Mouse (Mus musculus) heart, embryonic 12.5 days (tissue): ENCODE results near the gene Ftsj1. TPM values are rescaled to one million over a fixed set of nuclear protein-coding genes. Genes with fewer than 3 reads are reported as not detected.

ENCODE experiments used
- ATAC-seq: fragments of 200-750 bp; cut with Nextera tagmentation; 2 replicates; pipeline ENCODE4 v1.8.0; 2017; ENCODE audit warnings: moderate TSS enrichment, moderate library complexity; ENCODE audit not compliant: insufficient number of reproducible peaks, low FRiP score
- H3K27ac ChIP-seq: fragments of 300-500 bp; sonication (generic); 2 replicates; pipeline ENCODE4 v1.5.1; 2016; ENCODE audit warnings: mild to moderate bottlenecking, moderate library complexity; ENCODE audit not compliant: poor library complexity, severe bottlenecking
- H3K27me3 ChIP-seq: fragments of 300-500 bp; sonication (generic); replicated peaks from 2 replicates; pipeline ENCODE4 v1.6.1; 2016; ENCODE audit warnings: mild to moderate bottlenecking, moderate library complexity
- H3K36me3 ChIP-seq: fragments of 300-500 bp; sonication (generic); 2 replicates; pipeline ENCODE4 v1.6.1; 2016; ENCODE audit warnings: mild to moderate bottlenecking, moderate library complexity
- H3K4me1 ChIP-seq: fragments of 300-500 bp; sonication (generic); replicated peaks from 2 replicates; pipeline ENCODE4 v1.6.1; 2016; ENCODE audit warnings: mild to moderate bottlenecking
- H3K4me2 ChIP-seq: fragments of 300-500 bp; sonication (generic); 2 replicates; pipeline ENCODE4 v1.6.1; 2016; ENCODE audit warnings: mild to moderate bottlenecking, moderate library complexity
- H3K4me3 ChIP-seq: fragments of 300-500 bp; sonication (generic); 2 replicates; pipeline ENCODE4 v1.5.1; 2016; ENCODE audit warnings: mild to moderate bottlenecking
- H3K9ac ChIP-seq: fragments of 300-500 bp; sonication (generic); 2 replicates; pipeline ENCODE4 v1.6.1; 2016; ENCODE audit warnings: mild to moderate bottlenecking, moderate library complexity
- H3K9me3 ChIP-seq: fragments of 300-500 bp; sonication (generic); replicated peaks from 2 replicates; pipeline ENCODE4 v1.6.1; 2016; ENCODE audit warnings: mild to moderate bottlenecking, moderate library complexity
- WGBS: fragments of 180-500 bp; shearing (Covaris S2); methylation state at CpG from one replicate; pipeline ENCODE4 v1.1.7; 2016; 5-methylcytosine and 5-hydroxymethylcytosine counted together
- polyA plus RNA-seq: library from polyadenylated mRNA; unstranded; fragments of >200 nt; fragmentation: Nextera tagmentation; extraction: Ambion mirVana; gene quantifications from 2 replicates; pipeline ENCODE4 v1.2.1, GENCODE M21; 2016

Gene Ftsj1
- polyA plus RNA-seq, 1 experiment from 2014 or later, result 24.8 TPM

GRCm38 (mm10) chrX:8218114-8218513 lies 34.1 kb downstream of the Ftsj1 start:
- ATAC-seq, result no peak
- WGBS, result 28% methylated on average over 2 of the region's 2 CpGs
- Histone ChIP-seq H3K36me3 (no peaks in the 10 kb centered on the region), H3K4me2 (no peak overlapping the region), H3K9ac (no peak overlapping the region), H3K27ac (no peak overlapping the region), H3K4me3 (no peak overlapping the region), H3K4me1 (no peaks in the 10 kb centered on the region), H3K27me3 (no peaks in the 10 kb centered on the region), H3K9me3 (no peaks in the 10 kb centered on the region)

- Histone ChIP-seq H3K9ac (no peak overlapping the region), H3K27ac (no peak overlapping the region), H3K9me3 (no peaks in the 10 kb centered on the region), H3K4me2 (no peak overlapping the region), H3K4me3 (no peak overlapping the region), H3K36me3 (no peaks in the 10 kb centered on the region), H3K27me3 (no peaks in the 10 kb centered on the region), H3K4me1 (no peaks in the 10 kb centered on the region)
- 31% methylated on average over 6 of the region's 6 CpGs for WGBS
- ATAC-seq, result no peak
Measured at GRCm38 (mm10) chrX:8217383-8217782, 34.8 kb downstream of the Ftsj1 start.

GRCm38 (mm10) chrX:8211490-8212207 lies 40.6 kb downstream of the Ftsj1 start:
- Histone ChIP-seq H3K27me3 (no peaks in the 10 kb centered on the region), H3K9me3 (no peaks in the 10 kb centered on the region), H3K9ac (no peak overlapping the region), H3K4me2 (no peak overlapping the region), H3K4me3 (no peak overlapping the region), H3K27ac (no peak overlapping the region), H3K4me1 (no peaks in the 10 kb centered on the region), H3K36me3 (no peaks in the 10 kb centered on the region)
- 65% methylated on average over 7 of the region's 7 CpGs for WGBS
- no peak for ATAC-seq

- no peak overlapping the region for H3K4me3 ChIP-seq
- ATAC-seq, result no peak
- H3K9ac ChIP-seq, result no peak overlapping the region
- 43% methylated on average over 2 of the region's 2 CpGs for whole genome bisulfite sequencing
- no peaks in the 10 kb centered on the region for H3K36me3 ChIP-seq
- no peaks in the 10 kb centered on the region for H3K9me3 ChIP-seq
- H3K4me1 ChIP-seq, result no peaks in the 10 kb centered on the region
- no peak overlapping the region for H3K27ac ChIP-seq
- H3K4me2 ChIP-seq, result no peak overlapping the region
- H3K27me3 ChIP-seq, result no peaks in the 10 kb centered on the region
Measured at GRCm38 (mm10) chrX:8209720-8210119, 42.5 kb downstream of the Ftsj1 start.

- H3K4me2 ChIP-seq, result no peak overlapping the region
- ATAC-seq, result no peak
- WGBS, result 27% methylated on average over 4 of the region's 4 CpGs
- H3K4me3 ChIP-seq, result no peak overlapping the region
- H3K9ac ChIP-seq, result no peak overlapping the region
- H3K9me3 ChIP-seq, result no peaks in the 10 kb centered on the region; the same call in 1 of the 2 replicates
- H3K27me3 ChIP-seq, result no peaks in the 10 kb centered on the region
- H3K36me3 ChIP-seq, result no peaks in the 10 kb centered on the region
- H3K4me1 ChIP-seq, result no peaks in the 10 kb centered on the region
- no peak overlapping the region for H3K27ac ChIP-seq
Measured at GRCm38 (mm10) chrX:8207224-8207623, 45.0 kb downstream of the Ftsj1 start.

GRCm38 (mm10) chrX:8206694-8207197 lies 45.5 kb downstream of the Ftsj1 start:
- Histone ChIP-seq H3K36me3 (no peaks in the 10 kb centered on the region), H3K4me2 (peak overlapping the region; percentile 83), H3K4me1 (no peaks in the 10 kb centered on the region), H3K4me3 (peak overlapping the region; percentile 54), H3K9me3 (no peaks in the 10 kb centered on the region; the same call in 1 of the 2 replicates), H3K27me3 (no peaks in the 10 kb centered on the region), H3K27ac (no peak overlapping the region), H3K9ac (peak overlapping the region; percentile 75; the same call in 1 of the 2 replicates)
- WGBS, result 16% methylated on average over 11 of the region's 11 CpGs
- no peak for ATAC-seq

- no peaks in the 10 kb centered on the region; the same call in 1 of the 2 replicates for H3K9me3 ChIP-seq
- H3K4me2 ChIP-seq, result peak within 1 kb of the TSS; percentile 83
- no peaks in the 10 kb centered on the region for H3K36me3 ChIP-seq
- WGBS, result 9% methylated on average over 45 of the region's 46 CpGs
- peak; percentile 87 for ATAC-seq
- H3K9ac ChIP-seq, result peak within 1 kb of the TSS; percentile 75
- no peaks in the 10 kb centered on the region for H3K4me1 ChIP-seq
- H3K27me3 ChIP-seq, result no peaks in the 10 kb centered on the region
- H3K27ac ChIP-seq, result no peak within 1 kb of the TSS
- H3K4me3 ChIP-seq, result peak within 1 kb of the TSS; percentile 54
Measured at GRCm38 (mm10) chrX:8206015-8206693, 46.1 kb downstream of the Ftsj1 start, which contains the start of gene Porcn. Porcn (minus strand) TSS chrX:8206525.

- Histone ChIP-seq H3K27me3 (no peaks in the 10 kb centered on the region), H3K36me3 (no peaks in the 10 kb centered on the region), H3K4me1 (no peaks in the 10 kb centered on the region), H3K27ac (no peak overlapping the region), H3K4me3 (peak overlapping the region; percentile 54; the same call in 1 of the 2 replicates), H3K4me2 (peak overlapping the region; percentile 83), H3K9ac (no peak overlapping the region), H3K9me3 (no peaks in the 10 kb centered on the region; the same call in 1 of the 2 replicates)
- WGBS, result 34% methylated on average over 7 of the region's 7 CpGs
- no peak for ATAC-seq
Measured at GRCm38 (mm10) chrX:8205551-8205950, 46.7 kb downstream of the Ftsj1 start.

- Histone ChIP-seq H3K27ac (no peak overlapping the region), H3K27me3 (no peaks in the 10 kb centered on the region), H3K4me2 (no peak overlapping the region), H3K4me3 (no peak overlapping the region), H3K9ac (no peak overlapping the region), H3K36me3 (no peaks in the 10 kb centered on the region), H3K4me1 (no peaks in the 10 kb centered on the region), H3K9me3 (no peaks in the 10 kb centered on the region; the same call in 1 of the 2 replicates)
- WGBS, result 56% methylated on average over 4 of the region's 4 CpGs
- ATAC-seq, result no peak
Measured at GRCm38 (mm10) chrX:8205088-8205487, 47.1 kb downstream of the Ftsj1 start.

GRCm38 (mm10) chrX:8204076-8204475 lies 48.1 kb downstream of the Ftsj1 start:
- WGBS, result 80% methylated on average over 10 of the region's 10 CpGs
- Histone ChIP-seq H3K36me3 (no peaks in the 10 kb centered on the region), H3K4me2 (no peak overlapping the region)

GRCm38 (mm10) chrX:8203105-8203504 lies 49.1 kb downstream of the Ftsj1 start:
- no peak for ATAC-seq
- WGBS, result 82% methylated on average over 14 of the region's 14 CpGs
- Histone ChIP-seq H3K27ac (no peak overlapping the region), H3K4me3 (no peak overlapping the region), H3K4me2 (no peak overlapping the region), H3K4me1 (no peaks in the 10 kb centered on the region), H3K27me3 (no peaks in the 10 kb centered on the region), H3K9ac (no peak overlapping the region), H3K36me3 (no peaks in the 10 kb centered on the region), H3K9me3 (no peaks in the 10 kb centered on the region; the same call in 1 of the 2 replicates)

More at GRCm38 (mm10) chrX:8204076-8204475, 48.1 kb downstream of the Ftsj1 start:
- Histone ChIP-seq H3K4me1 (no peaks in the 10 kb centered on the region), H3K4me3 (no peak overlapping the region), H3K9ac (no peak overlapping the region), H3K27ac (no peak overlapping the region), H3K9me3 (no peaks in the 10 kb centered on the region; the same call in 1 of the 2 replicates), H3K27me3 (no peaks in the 10 kb centered on the region)
- ATAC-seq, result no peak
